Mouse (Mus musculus) frontal cortex, adult (tissue): Measurements from ENCODE around the gene Clstn3.
"Not testable (repeated sequence)": the region's sequence is repeated elsewhere in the genome, so short reads cannot be mapped to it uniquely, and the experiment has no call there.

Experiments used
- ATAC-seq: cut with Nextera tagmentation; 2 replicates; pipeline ENCODE4 v1.9.2; 2017; ENCODE audit warnings: mild to moderate bottlenecking, moderate library complexity, mixed read lengths; ENCODE audit not compliant: low TSS enrichment

Clstn3 gene

DNA sequence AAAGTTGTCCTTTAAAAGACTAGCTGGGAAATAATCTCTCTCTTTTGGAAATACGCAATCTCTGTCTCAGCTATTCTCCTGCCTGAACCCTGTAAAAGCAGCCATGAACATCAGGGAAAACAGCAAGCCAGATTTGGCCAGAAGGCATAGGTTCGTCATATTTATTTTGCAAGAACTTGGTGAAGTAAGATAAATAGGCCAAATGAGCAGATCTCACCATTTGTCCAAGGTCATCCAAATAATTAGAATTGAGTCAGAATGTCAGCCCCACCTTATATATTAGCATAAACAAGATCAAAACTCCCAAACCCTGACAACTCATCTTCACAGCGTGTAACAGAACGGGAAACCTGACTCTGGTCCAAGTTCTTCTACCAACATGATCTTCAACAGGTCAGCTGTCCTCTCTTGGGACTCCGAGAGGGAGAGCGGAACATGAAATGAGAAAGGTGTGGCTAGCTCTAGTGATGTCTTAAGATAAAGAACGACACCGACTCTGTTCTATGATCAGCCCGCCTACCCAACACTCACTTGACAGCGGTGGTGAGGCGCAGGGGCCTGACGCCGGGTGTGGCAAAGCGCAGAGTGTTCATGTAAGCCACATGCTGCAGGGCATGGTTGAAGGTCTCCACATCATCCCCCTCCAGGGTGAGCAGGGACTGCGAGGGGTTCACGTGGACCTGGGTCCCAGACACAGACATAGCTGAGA, 15.5 kb downstream of the Clstn3 start:
- no peak for ATAC-seq

DNA sequence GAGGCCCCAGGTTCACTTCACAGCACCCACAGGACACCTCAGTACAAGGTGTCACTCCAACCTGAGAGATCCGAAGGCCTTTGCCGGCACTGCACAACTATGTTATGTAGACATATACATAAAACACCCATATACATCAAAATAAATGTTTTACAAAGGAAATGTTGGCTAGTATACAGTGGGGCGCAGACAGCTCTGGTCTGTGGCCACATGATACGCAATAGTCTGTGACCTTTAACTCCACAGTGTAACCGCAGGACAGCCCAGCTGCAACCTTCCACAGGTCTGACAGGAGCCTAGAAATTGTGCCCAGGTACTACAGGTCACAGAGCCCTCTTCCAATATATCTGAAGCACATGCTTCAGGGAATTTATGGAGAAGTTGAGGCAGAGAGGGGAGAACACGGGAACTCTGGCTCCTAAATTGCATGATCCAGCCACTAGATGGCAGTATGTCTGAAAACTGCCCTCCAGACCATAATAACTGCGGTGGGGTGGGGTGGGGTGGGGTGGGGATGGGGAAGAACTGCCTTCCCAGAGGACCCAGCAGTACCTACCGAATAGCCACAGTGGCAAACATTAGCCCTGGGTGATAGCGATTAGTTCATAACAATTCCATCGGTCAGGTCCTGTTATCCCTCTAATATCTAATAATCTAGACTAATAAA, 16.3 kb downstream of the Clstn3 start:
- no peak for ATAC-seq

DNA sequence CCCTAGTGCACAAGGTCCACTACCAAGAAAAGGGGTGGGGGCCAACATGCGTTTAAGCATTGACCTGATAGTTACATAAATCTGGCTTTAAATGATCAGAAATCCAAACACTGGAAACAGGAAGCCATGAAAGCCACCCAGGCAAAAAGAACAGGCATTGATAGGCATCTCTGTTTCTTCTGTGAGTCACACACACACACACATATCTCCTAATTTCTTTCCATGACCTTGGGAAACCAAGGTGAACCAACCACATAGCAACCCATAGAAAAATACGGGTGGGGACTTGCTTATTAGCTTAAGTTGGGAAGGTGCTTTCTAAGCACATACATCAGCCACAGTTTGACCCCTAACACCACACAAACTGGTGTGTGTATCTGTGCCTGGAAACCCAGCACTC, 17.2 kb downstream of the Clstn3 start:
- no peak for ATAC-seq

DNA sequence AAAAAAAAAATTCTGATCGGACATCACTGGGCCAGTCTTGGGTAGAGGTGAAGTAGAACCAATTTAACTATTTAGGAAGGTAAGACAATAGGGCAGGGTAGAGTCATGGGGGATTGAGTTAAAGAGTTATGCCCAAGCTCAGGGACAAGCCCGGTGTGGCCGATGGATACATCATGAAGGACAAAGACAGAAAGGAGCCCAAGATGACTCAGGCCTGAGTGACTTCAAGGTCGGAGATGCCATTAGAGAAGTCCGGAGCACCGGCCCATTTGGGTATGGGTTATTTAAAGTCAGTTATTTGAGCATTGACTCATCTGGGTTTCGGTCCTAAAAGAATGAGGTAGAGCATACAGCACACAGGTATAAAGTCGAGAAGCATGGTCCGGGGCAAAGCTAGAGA, 18.1 kb downstream of the Clstn3 start:
- ATAC-seq = no peak

DNA sequence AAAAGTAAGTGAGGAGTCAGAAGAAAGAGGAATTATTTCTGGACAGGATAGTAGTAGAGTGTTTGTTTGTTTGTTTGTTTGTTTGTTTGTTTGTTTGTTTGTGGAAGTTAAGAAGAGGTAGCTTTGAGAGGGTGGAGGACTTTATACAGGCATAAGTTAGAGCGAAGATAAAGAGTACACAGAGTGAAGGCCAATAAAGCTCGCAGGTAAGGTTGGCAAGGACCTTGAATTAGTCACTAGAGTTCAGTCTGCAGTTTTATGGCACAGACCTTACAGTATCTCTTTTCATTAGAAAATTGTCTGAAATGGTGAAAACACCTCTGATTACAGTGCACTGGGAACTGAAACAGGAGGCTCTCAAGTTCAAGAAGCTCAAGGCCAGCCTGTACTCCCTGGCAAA, 18.6 kb downstream of the Clstn3 start:
- no peak for ATAC-seq

DNA sequence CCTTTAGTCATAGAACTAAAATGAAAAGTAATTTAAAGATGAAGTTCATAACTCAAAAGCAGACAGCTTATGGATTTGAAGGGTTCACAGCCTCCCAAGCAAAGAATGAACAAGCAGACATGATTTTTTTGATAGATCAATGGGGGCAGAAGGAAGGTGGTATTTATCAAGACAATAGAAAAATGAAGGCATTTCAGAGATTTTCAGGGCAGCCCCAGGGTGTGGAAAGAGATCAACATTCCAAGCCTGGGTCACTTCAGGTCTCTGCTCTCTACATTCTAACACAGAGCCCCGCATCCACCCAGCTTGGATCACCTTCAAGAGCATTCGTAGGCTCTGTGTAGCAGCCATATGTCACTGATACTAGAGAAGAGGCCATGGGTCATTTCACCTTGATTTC, 21.3 kb downstream of the Clstn3 start:
- ATAC-seq = no peak

DNA sequence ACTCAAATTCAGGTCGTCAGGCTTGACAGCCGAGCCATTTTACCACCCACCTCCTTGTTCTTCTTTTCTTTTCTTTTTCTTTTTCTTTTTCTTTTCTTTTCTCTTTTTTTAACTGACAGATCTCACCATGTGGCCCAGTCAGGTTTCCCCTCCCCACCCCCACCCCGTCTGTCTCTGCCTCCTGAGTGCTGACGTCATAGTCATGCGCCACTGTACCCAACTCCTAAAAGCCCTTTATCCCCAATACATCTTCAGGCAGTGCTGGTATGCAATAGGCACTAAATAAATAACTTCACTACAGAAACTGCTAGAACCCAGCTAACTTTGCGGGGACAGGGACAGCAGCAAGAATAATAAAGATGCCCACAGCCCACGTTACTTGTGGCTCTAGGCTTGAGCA, 28.3 kb downstream of the Clstn3 start:
- ATAC-seq = no peak

DNA sequence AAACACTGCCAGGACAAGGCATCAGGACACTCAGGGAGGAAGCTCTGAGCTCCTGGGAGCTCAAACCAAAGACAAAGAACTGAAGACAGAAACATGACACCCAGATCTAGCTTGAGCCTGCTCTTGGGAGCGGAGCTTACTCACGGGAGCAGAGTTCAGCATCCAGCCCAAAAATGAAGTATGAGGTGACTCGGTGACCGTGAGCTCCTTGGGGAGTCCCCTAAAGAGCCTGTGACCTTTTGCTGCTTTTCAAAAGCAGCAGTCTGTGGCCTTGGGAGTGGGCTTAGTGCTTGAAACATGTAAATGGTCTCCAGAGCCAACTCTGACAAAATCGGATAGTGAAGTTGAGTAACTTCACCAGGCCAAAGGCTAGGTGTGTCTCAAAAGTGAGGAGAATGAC, 29.4 kb downstream of the Clstn3 start:
- ATAC-seq = no peak

DNA sequence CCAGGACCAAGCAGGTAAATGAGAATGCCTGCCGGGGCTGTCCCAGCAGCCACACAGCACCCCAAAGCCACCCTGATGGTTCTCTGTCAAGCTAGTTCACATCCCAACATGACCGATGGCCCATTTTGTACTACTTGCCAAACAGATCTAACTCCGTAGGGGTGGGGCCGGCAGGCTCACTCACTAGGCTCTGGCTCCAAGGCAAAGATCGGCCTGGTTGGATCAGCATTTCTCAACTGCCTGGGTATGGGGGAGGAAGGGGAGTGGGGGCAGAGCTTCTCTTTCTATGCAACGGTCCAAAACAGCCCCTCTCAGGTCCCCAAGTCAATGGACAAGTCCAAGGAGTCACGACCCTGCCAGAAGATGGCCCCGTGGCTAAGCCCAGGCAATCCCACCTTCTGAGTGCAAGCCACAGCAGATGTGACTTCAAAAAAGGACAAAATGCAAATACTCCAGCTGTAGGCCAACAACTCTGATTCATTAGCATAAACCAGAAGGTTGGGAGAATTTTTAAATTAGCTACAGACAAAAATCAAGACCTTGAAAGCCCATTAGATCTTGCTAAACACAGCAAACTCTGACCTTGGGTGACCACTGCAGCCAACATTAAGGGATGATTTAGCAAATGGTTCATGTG, 30.8 kb downstream of the Clstn3 start:
- no peak for ATAC-seq

DNA sequence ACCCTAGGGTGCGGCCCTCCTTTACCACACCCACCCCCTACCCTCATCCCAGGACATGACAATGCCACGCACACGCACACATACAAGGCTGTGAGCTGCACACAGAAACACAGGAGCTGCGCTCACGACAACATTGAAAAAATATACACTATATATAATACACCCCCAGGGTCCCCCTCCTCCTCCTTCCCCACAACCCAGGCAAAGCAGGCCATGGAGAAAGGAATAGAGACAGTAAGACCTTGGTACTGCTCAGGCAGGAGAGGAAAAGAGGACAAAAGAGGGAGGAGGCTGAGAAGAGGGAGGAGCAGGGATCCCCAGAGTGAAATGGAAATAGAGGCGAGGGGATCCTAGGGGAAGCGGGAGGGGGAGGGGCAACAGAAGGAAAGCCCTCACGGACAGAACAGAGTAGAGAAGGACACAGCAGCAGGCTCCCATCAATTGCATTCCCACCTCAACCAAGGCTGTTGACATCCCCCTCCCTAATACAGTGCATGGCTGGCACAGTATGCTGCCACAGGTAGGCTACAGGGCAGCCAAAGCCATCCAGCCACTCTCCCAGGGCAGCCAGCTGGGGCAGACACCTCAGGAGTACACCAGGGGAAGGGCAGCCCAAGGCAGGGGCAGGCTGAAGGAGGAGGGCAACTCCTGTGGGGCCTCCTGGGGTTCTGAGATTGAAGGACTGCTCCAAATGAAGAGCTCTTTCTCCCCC, 33.7 kb downstream of the Clstn3 start:
- ATAC-seq = no peak

DNA sequence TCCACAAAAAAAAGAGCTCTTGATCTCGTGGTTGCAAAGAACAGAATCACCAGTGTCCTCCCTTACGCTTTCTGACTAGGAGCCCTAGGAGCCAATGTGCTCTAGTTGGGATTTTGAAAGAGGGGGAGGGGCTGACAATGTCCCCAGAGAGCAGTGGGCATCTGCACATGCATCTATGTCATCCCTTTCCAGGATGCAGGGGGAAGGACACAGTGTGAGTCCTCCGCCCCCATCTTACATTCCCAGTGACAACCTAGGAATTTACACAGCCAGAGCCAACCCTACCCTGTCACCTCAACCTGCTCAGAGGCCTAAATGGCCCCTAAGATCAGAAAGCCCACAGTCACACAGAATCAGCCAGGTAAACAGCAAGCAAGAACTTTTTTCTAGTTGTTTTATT, 34.2 kb downstream of the Clstn3 start:
- no peak for ATAC-seq

DNA sequence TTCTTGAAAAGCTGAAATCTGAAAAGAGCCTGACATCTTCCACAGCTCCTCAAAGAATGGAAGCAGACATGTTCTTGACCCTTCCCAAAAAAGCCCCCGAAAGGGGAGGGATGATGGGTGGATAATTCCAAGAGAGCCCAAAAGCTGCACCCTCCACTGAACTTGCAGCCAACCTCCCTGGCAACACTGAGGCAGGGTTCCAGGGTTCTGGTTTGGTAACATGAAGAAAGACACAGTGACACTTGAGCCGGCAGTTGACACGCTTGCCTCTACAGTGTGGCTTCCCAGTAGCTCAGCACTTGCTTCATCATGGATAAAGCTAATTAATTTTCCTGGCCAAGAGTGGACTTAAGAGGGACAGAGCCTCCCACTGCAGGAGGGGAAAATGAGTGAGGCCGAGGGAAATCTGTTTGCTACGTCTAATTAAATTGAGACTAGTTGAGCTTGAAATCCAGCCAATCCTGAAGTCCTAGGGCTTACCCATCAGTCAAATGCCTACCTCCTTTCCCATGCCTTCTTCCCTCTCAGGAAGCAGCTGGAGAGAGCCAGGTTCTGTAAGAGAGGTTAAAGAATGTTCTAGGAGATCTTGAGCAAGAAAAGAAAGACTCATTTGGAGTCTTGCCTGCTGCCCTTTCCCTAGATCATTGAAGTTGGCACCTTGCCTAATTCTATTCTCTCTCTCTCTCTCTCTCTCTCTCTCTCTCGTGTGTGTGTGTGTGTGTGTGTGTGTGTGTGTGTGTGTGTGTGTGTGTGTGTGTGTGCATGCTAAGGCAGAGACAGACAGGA, 36.6 kb downstream of the Clstn3 start:
- ATAC-seq = 0 out of 2 replicates have a peak, but pooled peaks have one; percentile 5

DNA sequence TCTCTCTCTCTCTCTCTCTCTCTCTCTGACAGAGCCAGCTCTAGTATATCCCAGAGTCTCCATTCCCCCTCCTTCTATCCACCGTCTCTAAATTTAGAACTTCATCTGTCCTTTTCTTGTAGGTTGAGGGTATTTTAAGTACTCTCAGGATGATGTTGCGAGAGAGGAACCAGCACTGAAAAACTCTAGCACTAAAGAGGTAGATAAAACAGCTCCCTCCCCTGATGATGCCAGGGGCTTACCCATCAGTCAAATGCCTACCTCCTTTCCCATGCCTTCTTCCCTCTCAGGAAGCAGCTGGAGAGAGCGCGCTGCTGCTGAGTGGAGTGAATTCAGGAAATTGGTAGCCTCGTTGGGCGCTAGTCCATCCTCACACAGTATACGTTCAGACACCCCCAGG, 37.3 kb downstream of the Clstn3 start:
- peak; percentile 75 for ATAC-seq

DNA sequence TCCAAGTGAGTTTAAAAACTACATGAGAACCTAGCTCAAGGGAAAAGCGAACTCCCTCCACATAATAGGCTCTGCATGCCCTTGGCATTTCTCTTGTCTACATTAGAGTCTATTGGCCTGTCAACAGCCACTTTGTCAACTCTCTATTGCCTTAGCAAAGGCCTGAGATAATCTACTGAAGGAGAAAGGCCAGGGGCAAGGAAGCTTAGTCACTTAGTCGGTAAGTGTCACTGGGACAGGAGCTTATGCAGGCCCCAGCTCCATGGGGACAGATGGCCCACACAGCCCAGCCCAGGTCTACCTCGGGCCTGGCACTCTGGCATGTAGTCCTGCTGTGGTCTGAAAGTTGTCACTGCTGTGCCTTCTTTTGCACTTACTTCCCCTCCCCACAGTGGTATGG, 38.0 kb downstream of the Clstn3 start:
- ATAC-seq = no peak; the same call in 1 of the 2 replicates

DNA sequence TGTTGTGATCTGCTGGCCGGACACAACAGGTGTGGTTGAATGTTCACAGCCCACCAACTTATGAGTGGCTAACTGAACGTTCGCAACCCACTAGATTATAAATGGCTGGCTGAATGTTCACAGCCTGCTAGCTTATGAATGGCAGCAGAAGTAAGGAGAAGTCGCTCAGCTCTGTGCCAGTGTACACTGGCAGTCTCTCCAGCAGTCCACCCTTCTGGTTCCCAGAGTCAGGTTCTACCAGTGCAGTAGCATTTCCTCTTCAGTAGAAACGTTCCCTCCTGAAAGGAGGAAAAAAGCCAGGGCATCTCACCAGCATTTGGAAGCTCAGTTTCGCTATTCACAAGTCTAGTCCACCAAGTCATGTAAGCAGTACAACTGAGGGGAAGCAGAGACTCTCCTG, 39.1 kb downstream of the Clstn3 start:
- no peak for ATAC-seq

DNA sequence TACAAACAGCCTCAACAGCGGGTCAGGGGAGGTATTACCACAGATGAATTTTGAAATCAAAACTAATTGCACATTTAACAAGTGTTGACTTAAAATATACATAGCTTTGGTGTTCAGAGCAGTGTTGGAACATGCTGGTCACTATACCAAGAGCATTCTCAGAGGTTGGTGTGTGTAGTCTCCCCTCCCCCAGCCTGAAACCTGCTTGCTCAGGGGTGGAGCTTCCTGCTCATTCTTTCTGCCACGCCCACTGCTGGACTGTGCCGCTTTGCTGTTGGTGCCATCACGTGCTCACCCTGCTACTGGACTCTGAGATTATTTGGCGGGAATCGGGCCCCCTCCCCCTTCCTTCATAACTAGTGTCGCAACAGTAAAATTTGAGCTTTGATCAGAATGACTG, 39.6 kb downstream of the Clstn3 start:
- ATAC-seq = not testable (repeated sequence)

DNA sequence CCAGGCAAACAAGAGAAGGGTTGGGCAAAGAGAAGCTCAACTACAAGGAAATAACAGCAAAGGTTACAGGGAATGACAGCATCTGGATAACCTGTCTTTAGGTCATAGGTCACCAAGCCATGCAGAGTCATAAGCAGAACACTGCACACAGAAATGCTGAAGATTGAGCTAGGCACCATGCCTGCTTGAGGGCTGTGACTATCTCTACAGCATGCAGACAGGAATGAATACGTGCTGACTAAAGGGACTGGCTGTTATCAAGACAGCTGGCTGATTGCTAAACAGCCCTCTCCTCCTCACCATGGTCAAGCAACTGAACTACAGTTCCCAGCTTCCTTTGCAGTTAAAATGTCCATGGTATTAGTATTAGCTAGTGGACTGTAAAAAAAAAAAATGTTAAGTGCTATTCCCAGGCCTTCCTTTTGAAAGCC, 40.5 kb downstream of the Clstn3 start:
- ATAC-seq = no peak

DNA sequence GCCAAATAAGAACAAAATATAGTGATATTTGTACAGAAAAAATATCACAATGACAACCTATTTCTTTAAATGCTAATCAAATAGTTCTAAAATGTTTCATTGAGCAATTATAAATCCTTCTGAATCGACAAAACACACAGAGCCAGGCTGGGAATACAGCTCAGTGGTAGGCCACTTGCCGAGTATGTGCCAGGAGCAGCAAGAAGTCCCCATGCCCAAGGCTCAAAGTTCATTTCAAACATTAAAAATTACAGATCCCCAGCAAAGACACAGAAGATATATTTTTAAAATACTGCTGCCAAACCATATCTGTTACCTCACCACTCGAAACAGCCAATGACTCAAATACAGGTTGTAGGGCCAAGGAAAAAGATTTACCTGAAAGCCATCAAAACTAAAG, 45.9 kb downstream of the Clstn3 start:
- no peak for ATAC-seq

DNA sequence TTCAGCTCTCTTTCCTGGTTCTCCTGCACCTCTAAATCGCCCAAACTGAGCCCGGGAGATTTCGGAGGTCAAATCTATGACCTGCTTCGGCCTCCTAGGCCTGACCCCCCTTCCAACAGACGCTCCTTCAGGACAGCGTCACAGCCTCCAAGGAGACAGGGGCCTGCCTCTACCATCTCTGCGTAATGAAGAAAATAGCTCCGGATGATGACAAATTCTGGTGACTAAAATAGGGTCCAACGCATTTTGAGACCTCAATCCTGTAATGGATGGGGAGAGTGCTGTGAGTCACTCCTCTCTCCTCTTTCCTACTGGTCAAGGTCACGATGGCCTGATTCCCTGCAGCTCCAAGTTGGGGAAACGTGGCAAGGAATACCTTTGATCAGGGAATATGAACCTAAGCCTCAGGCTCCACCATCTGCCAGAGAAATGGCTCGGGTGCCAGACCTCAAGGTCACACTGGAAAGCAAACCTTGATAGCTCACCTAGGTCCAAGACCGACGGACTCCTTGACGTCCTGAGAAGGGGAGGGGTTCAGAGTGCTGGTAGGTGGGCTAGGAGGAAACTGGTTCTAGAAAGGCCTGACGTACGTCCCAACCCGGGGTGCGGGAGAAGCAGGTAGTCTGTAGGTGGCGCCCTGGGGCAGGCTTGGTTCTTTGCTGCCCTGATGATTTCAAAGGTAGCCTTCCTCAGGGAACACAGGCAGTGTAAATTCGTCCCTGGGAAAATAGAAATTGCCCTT, 49.1 kb downstream of the Clstn3 start:
- peak; percentile 82 for ATAC-seq

DNA sequence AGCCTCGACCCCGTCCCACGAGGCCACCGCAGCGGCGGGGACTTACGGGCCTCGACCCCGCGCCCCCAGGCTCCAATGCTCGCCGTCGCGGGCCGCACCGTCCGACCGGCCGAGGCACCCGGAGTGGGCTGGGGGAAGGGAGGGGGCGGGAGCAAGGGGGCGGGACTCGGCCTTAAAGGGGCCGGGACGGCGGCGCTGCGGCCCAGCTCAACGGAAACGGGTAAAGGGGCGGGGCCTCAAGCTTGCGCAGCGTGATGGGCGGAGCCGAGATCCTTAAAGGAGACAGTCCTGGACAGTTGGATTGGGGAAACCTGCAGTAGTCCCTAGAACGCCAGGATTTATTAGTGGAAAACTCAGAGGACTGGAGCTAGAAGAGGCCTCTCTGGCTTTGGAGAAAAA, 49.7 kb downstream of the Clstn3 start, which contains the start of gene Pex5:
Pex5 (minus strand) TSS at position 141 of the 399 bp plus-strand sequence.
- peak; percentile 87 for ATAC-seq
